Mouse (Mus musculus): ENCODE measurements around the gene Mast4.

DNA sequence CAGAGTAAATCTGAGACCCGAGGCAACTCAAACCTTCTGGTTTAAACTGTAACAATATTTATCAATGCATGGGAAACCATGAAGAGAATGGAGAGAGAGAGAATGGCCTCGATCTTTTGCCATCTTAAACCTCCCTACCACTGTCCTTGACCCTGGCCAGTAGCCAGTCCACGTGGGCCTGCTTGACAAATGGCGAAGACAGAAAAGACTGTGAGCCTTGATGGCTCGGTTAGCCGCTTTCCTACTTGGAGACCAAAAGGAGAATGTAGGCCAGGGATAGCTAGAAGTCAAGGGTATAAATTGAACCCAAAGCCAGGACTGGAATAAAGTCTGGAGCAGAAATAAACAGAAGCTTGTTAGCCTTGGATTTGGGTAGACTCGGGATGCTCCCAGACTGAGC, 640.1 kb downstream of the Mast4 start:
- TF ChIP-seq GATA1 (IDR thresholded peaks at IDR 0.05; ENCODE audit: low read depth, low read length) (no peak), POLR2A (IDR thresholded peaks at IDR 0.05; ENCODE audit: control insufficient read depth in 1 of 2, insufficient read depth in 1 of 2, low read depth in 1 of 2, low read length in 2 of 2, poor library complexity in 1 of 2) (no peak), ETS1 (IDR thresholded peaks at IDR 0.05; ENCODE audit: low read depth, low read length) (no peak), JUND (IDR thresholded peaks at IDR 0.05; ENCODE audit: low read depth, low read length) (no peak), CTCF (IDR thresholded peaks at IDR 0.05 in 2 of 3, conservative IDR thresholded peaks at IDR 0.05 in 1 of 3; ENCODE audit: control insufficient read depth in 1 of 3, insufficient read depth in 1 of 3, low read depth in 2 of 3, low read length in 3 of 3, poor library complexity in 1 of 3, severe bottlenecking in 1 of 3) (no peak), GABPA (IDR thresholded peaks at IDR 0.05; ENCODE audit: low read depth, low read length) (no peak), CHD1 (IDR thresholded peaks at IDR 0.05; ENCODE audit: low read depth, low read length) (no peak), RAD21 (IDR thresholded peaks at IDR 0.05; ENCODE audit: low read depth, low read length) (no peak), E2F4 (IDR thresholded peaks at IDR 0.05; ENCODE audit: borderline replicate concordance, low read depth, low read length) (no peak), MXI1 (IDR thresholded peaks at IDR 0.05; ENCODE audit: low read depth, low read length) (no peak), KAT2A (conservative IDR thresholded peaks at IDR 0.05; ENCODE audit: low read depth, low read length) (no peak), POLR2AphosphoS2 (IDR thresholded peaks at IDR 0.05; ENCODE audit: low read length) (no peak), TAL1 (IDR thresholded peaks at IDR 0.05; ENCODE audit: low read length) (no peak), MAX (IDR thresholded peaks at IDR 0.05; ENCODE audit: low read length) (no peak)

All from MEL (cell line).